Mouse (Mus musculus): ENCODE data around the gene Plxna2. TPM values are rescaled to one million over a fixed set of nuclear protein-coding genes. Genes with fewer than 3 reads are reported as not detected.

Plxna2 gene
- total and polyA plus RNA-seq, 3 experiments = under 0.01 to 0.03 TPM; not detected in 1

GRCm38 (mm10) chr1:194739894-194740293 is 121.9 kb downstream of the Plxna2 start:
- no peak overlapping the region for H3K4me3 ChIP-seq (ENCODE audit: control insufficient read depth in 1 of 2, insufficient read depth in 1 of 2, low read depth in 2 of 2, low read length in 2 of 2)
- no peak overlapping the region for H3K9ac ChIP-seq (ENCODE audit: control insufficient read depth, low read depth, low read length, poor library complexity, severe bottlenecking)
- no peaks in the 10 kb centered on the region for H3K9me3 ChIP-seq (replicated peaks; ENCODE audit: insufficient read depth, low read length)
- no peaks in the 10 kb centered on the region for H3K79me2 ChIP-seq (ENCODE audit: control insufficient read depth, insufficient read depth, low read length, poor library complexity)
- no peaks in the 10 kb centered on the region for H3K27me3 ChIP-seq (ENCODE audit: control insufficient read depth in 1 of 2, insufficient read depth in 2 of 2, low read length in 2 of 2)
- TF ChIP-seq MAX (IDR thresholded peaks at IDR 0.05; ENCODE audit: low read length) (no peak), KAT2A (conservative IDR thresholded peaks at IDR 0.05; ENCODE audit: low read depth, low read length) (no peak), RAD21 (IDR thresholded peaks at IDR 0.05; ENCODE audit: low read depth, low read length) (no peak), GABPA (IDR thresholded peaks at IDR 0.05; ENCODE audit: low read depth, low read length) (no peak), SMC3 (IDR thresholded peaks at IDR 0.05; ENCODE audit: low read depth, low read length) (no peak), ZMIZ1 (IDR thresholded peaks at IDR 0.05; ENCODE audit: low read depth, low read length) (no peak), POLR2AphosphoS5 (IDR thresholded peaks at IDR 0.05; ENCODE audit: borderline replicate concordance, low read depth, low read length) (no peak), ZNF384 (IDR thresholded peaks at IDR 0.05; ENCODE audit: low read depth, low read length) (no peak), MXI1 (IDR thresholded peaks at IDR 0.05; ENCODE audit: low read depth, low read length) (no peak), POLR2A (IDR thresholded peaks at IDR 0.05; ENCODE audit: control insufficient read depth in 1 of 2, insufficient read depth in 1 of 2, low read depth in 1 of 2, low read length in 2 of 2, poor library complexity in 1 of 2) (no peak), CTCF (IDR thresholded peaks at IDR 0.05 in 2 of 3, conservative IDR thresholded peaks at IDR 0.05 in 1 of 3; ENCODE audit: control insufficient read depth in 1 of 3, insufficient read depth in 1 of 3, low read depth in 2 of 3, low read length in 3 of 3, poor library complexity in 1 of 3, severe bottlenecking in 1 of 3) (no peak), RCOR1 (IDR thresholded peaks at IDR 0.05; ENCODE audit: low read depth, low read length) (no peak), USF1 (IDR thresholded peaks at IDR 0.05; ENCODE audit: low read depth, low read length) (no peak), EP300 (IDR thresholded peaks at IDR 0.05; ENCODE audit: low read depth in 1 of 2, low read length in 2 of 2) (no peak), MAZ (IDR thresholded peaks at IDR 0.05; ENCODE audit: low read depth, low read length) (no peak), MAFK (IDR thresholded peaks at IDR 0.05; ENCODE audit: borderline replicate concordance, low read depth, low read length) (no peak), CHD1 (IDR thresholded peaks at IDR 0.05; ENCODE audit: low read depth, low read length) (no peak)
- H3K36me3 ChIP-seq (ENCODE audit: control insufficient read depth in 1 of 2, insufficient read depth in 2 of 2, low read length in 2 of 2) = no peaks in the 10 kb centered on the region
- no peak for DNase-seq (ENCODE audit: low read depth, low spot score)
- H3K4me1 ChIP-seq (ENCODE audit: control insufficient read depth in 1 of 2, insufficient read depth in 2 of 2, low read length in 2 of 2) = no peaks in the 10 kb centered on the region
- H3K27ac ChIP-seq (ENCODE audit: control insufficient read depth, low read depth, low read length) = no peak overlapping the region

- Histone ChIP-seq H3K27ac (ENCODE audit: control insufficient read depth, low read depth, low read length) (no peak overlapping the region), H3K27me3 (ENCODE audit: control insufficient read depth in 1 of 2, insufficient read depth in 2 of 2, low read length in 2 of 2) (no peaks in the 10 kb centered on the region), H3K9me3 (replicated peaks; ENCODE audit: insufficient read depth, low read length) (no peaks in the 10 kb centered on the region), H3K9ac (ENCODE audit: control insufficient read depth, low read depth, low read length, poor library complexity, severe bottlenecking) (no peak overlapping the region), H3K4me1 (ENCODE audit: control insufficient read depth in 1 of 2, insufficient read depth in 2 of 2, low read length in 2 of 2) (no peaks in the 10 kb centered on the region), H3K79me2 (ENCODE audit: control insufficient read depth, insufficient read depth, low read length, poor library complexity) (no peaks in the 10 kb centered on the region), H3K4me3 (ENCODE audit: control insufficient read depth in 1 of 2, insufficient read depth in 1 of 2, low read depth in 2 of 2, low read length in 2 of 2) (no peak overlapping the region), H3K36me3 (ENCODE audit: control insufficient read depth in 1 of 2, insufficient read depth in 2 of 2, low read length in 2 of 2) (no peaks in the 10 kb centered on the region)
- no peak for DNase-seq (ENCODE audit: low read depth, low spot score)
- no peak for TF ChIP-seq MXI1 (IDR thresholded peaks at IDR 0.05; ENCODE audit: low read depth, low read length)
- no peak for TF ChIP-seq CTCF (IDR thresholded peaks at IDR 0.05 in 2 of 3, conservative IDR thresholded peaks at IDR 0.05 in 1 of 3; ENCODE audit: control insufficient read depth in 1 of 3, insufficient read depth in 1 of 3, low read depth in 2 of 3, low read length in 3 of 3, poor library complexity in 1 of 3, severe bottlenecking in 1 of 3)
- no peak for TF ChIP-seq EP300 (IDR thresholded peaks at IDR 0.05; ENCODE audit: low read depth in 1 of 2, low read length in 2 of 2)
- TF ChIP-seq KAT2A (conservative IDR thresholded peaks at IDR 0.05; ENCODE audit: low read depth, low read length) = no peak
Observed at GRCm38 (mm10) chr1:194742901-194743422, 124.9 kb downstream of the Plxna2 start.

Measured in MEL (cell line).